Mouse (Mus musculus) liver, embryonic 11.5 days (tissue): ENCODE data around the gene Rbpj. TPM values are rescaled to one million over a fixed set of nuclear protein-coding genes. Genes with fewer than 3 reads are reported as not detected.

ENCODE experiments used
- ATAC-seq: fragments of 200-750 bp; cut with Nextera tagmentation; replicated peaks from 2 replicates; pipeline ENCODE4 v1.8.0; 2017; ENCODE audit warnings: moderate number of reproducible peaks, mild to moderate bottlenecking, moderate TSS enrichment, moderate library complexity; ENCODE audit not compliant: low FRiP score
- DNase-seq: peaks from one replicate; pipeline ENCODE4 v3.0.0-alpha.2; 2017; ENCODE audit warnings: low spot score
- H3K27ac ChIP-seq: fragments of 300-500 bp; sonication (generic); 2 replicates; pipeline ENCODE4 v1.5.1; 2014; ENCODE audit warnings: mild to moderate bottlenecking, low read depth, low read length, control low read depth
- H3K27me3 ChIP-seq: fragments of 300-500 bp; sonication (generic); replicated peaks from 2 replicates; pipeline ENCODE4 v1.6.1; 2014; ENCODE audit warnings: low read length, mixed read lengths; ENCODE audit not compliant: control insufficient read depth, insufficient read depth
- H3K36me3 ChIP-seq: fragments of 300-500 bp; sonication (generic); 2 replicates; pipeline ENCODE4 v1.6.1; 2014; ENCODE audit warnings: mild to moderate bottlenecking, low read length, moderate library complexity, mixed read lengths; ENCODE audit not compliant: control insufficient read depth, insufficient read depth
- H3K4me1 ChIP-seq: fragments of 300-500 bp; sonication (generic); replicated peaks from 2 replicates; pipeline ENCODE4 v1.6.1; 2014; ENCODE audit warnings: low read length, mixed read lengths; ENCODE audit not compliant: control insufficient read depth, insufficient read depth
- H3K4me2 ChIP-seq: fragments of 300-500 bp; sonication (generic); 2 replicates; pipeline ENCODE4 v1.6.1; 2014; ENCODE audit warnings: mild to moderate bottlenecking, control low read depth, moderate library complexity
- H3K4me3 ChIP-seq: fragments of 300-500 bp; sonication (generic); 2 replicates; pipeline ENCODE4 v1.5.1; 2014; ENCODE audit warnings: low read depth, low read length, control low read depth
- H3K9ac ChIP-seq: fragments of 300-500 bp; sonication (generic); 2 replicates; pipeline ENCODE4 v1.6.1; 2014; ENCODE audit warnings: low read depth, low read length, control low read depth
- H3K9me3 ChIP-seq: fragments of 300-500 bp; sonication (generic); 2 replicates; pipeline ENCODE4 v1.6.1; 2016; ENCODE audit warnings: low read length, inconsistent platforms, mixed read lengths; ENCODE audit not compliant: control insufficient read depth
- WGBS: fragments of 180-500 bp; shearing (Covaris S2); extraction: QIAGEN DNeasy Blood & Tissue Kit; methylation state at CpG from one replicate; pipeline ENCODE4 v1.1.7; 2014; 5-methylcytosine and 5-hydroxymethylcytosine counted together
- polyA plus RNA-seq: library from polyadenylated mRNA; unstranded; fragments of >200 nt; fragmentation: Nextera tagmentation; extraction: Ambion mirVana; gene quantifications from 2 replicates; pipeline ENCODE4 v1.2.1, GENCODE M21; 2014

Gene Rbpj
- polyA plus RNA-seq, 1 experiment from 2014 or later: 21.6 TPM

DNA sequence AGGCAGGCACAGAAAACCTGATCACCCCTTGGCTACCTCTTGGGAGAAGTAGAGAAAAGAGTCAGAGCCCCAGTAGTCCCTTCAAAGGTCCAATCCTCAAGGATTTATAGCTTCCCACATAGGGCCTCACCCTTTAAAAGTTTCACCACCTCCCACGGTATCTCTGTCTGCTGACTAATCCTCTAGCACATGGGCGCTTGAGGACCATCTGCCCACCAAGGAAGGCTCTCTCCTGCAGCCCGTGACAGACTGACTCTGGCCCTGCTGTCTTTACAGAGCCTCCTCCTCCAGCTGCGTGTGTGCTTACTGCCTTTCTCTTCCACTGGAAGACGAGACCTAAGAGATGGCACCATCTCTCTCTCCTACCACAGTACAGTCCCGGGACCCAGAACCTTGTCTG lies 213.7 kb downstream of the Rbpj start:
- H3K4me1 ChIP-seq: no peaks in the 10 kb centered on the region
- no peak for ATAC-seq

DNA sequence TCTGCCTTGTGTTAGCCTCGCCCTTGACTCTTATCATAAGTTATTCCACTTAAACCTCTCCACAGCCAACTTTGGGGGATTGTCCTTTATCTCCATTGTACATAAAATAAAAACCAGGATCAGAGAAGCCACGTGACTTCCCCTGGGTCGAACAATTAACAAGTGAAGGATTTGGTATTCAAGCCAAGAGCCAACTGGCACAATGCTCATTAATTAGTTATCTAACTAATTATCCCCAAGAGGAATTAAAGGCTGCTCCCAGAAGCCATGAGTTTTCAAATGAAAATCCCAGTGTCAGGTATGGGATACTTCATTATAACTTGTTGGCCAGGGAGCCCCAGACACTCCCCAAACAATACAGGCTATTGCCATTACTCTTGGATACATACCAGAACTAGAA lies 218.0 kb downstream of the Rbpj start:
- Histone ChIP-seq H3K27ac (no peak overlapping the region), H3K9me3 (no peaks in the 10 kb centered on the region), H3K4me2 (no peak overlapping the region), H3K4me3 (no peak overlapping the region), H3K36me3 (no peaks in the 10 kb centered on the region), H3K27me3 (no peaks in the 10 kb centered on the region), H3K4me1 (no peaks in the 10 kb centered on the region), H3K9ac (no peak overlapping the region)
- DNase-seq (no peak), ATAC-seq (no peak)
- 65% methylated on average over 3 of the region's 3 CpGs for WGBS

More for the DNA sequence above, 213.7 kb downstream of the Rbpj start:
- Histone ChIP-seq H3K27me3 (0 out of 2 replicates have a peak, but pooled peaks cover 7% of the 10 kb centered on the region), H3K4me3 (no peak overlapping the region), H3K9ac (no peak overlapping the region), H3K27ac (no peak overlapping the region), H3K9me3 (no peaks in the 10 kb centered on the region), H3K4me2 (no peak overlapping the region), H3K36me3 (no peaks in the 10 kb centered on the region)
- 56% methylated on average over 6 of the region's 6 CpGs for WGBS
- DNase-seq: no peak

DNA sequence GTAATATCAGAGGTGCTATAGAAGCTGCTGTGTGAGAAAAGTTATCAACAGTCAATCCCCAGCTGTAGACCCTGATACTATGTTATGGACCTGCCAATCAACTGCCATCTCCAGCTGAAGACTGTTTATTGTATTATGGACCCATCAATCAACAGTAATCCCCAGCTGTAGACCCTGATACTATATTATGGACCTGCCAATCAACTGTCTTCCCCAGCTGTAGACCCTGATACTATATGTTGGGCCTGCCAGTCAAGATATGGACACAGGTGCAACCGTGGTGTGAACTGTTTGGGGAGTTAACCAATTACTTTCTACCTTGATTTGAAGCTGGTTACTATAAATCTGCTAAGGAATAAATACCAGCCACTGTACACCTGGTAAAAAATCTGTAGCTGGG lies 218.5 kb downstream of the Rbpj start:
- Histone ChIP-seq H3K9me3 (no peaks in the 10 kb centered on the region), H3K9ac (no peak overlapping the region), H3K27me3 (no peaks in the 10 kb centered on the region), H3K4me2 (no peak overlapping the region), H3K36me3 (no peaks in the 10 kb centered on the region), H3K4me3 (no peak overlapping the region), H3K4me1 (no peaks in the 10 kb centered on the region), H3K27ac (no peak overlapping the region)
- no peak for ATAC-seq
- no peak for DNase-seq
- 89% methylated on average over 1 of the region's 1 CpGs for WGBS

GRCm38 (mm10) chr5:53685623-53686022 lies 219.7 kb downstream of the Rbpj start:
- no peaks in the 10 kb centered on the region for H3K9me3 ChIP-seq
- no peaks in the 10 kb centered on the region for H3K36me3 ChIP-seq
- no peak for DNase-seq
- no peak overlapping the region for H3K4me3 ChIP-seq
- H3K27me3 ChIP-seq: no peaks in the 10 kb centered on the region
- no peak overlapping the region for H3K4me2 ChIP-seq
- WGBS: 39% methylated on average over 4 of the region's 4 CpGs
- H3K27ac ChIP-seq: no peak overlapping the region
- ATAC-seq: 0 out of 2 replicates have a peak, but pooled peaks have one; percentile 43
- no peak overlapping the region for H3K9ac ChIP-seq
- no peaks in the 10 kb centered on the region for H3K4me1 ChIP-seq

- Histone ChIP-seq H3K27me3 (no peaks in the 10 kb centered on the region), H3K36me3 (no peaks in the 10 kb centered on the region), H3K27ac (no peak overlapping the region), H3K4me3 (no peak overlapping the region), H3K4me1 (no peaks in the 10 kb centered on the region), H3K9ac (no peak overlapping the region), H3K9me3 (no peaks in the 10 kb centered on the region), H3K4me2 (no peak overlapping the region)
- DNase-seq (no peak), ATAC-seq (no peak)
- WGBS: 70% methylated on average over 2 of the region's 2 CpGs
These were observed 220.4 kb downstream of the Rbpj start for GRCm38 (mm10) chr5:53686379-53686778.

- Histone ChIP-seq H3K9me3 (no peaks in the 10 kb centered on the region), H3K9ac (no peak overlapping the region), H3K36me3 (no peaks in the 10 kb centered on the region), H3K4me3 (no peak overlapping the region), H3K27ac (no peak overlapping the region), H3K4me2 (no peak overlapping the region), H3K27me3 (no peaks in the 10 kb centered on the region), H3K4me1 (no peaks in the 10 kb centered on the region)
- ATAC-seq (no peak), DNase-seq (no peak)
- 85% methylated on average over 7 of the region's 7 CpGs for WGBS
These were observed 222.4 kb downstream of the Rbpj start for GRCm38 (mm10) chr5:53688326-53688725.

GRCm38 (mm10) chr5:53691577-53691976 lies 225.6 kb downstream of the Rbpj start:
- no peak overlapping the region for H3K27ac ChIP-seq
- DNase-seq (no peak), ATAC-seq (no peak)
- H3K27me3 ChIP-seq: no peaks in the 10 kb centered on the region
- no peaks in the 10 kb centered on the region for H3K4me1 ChIP-seq
- H3K9me3 ChIP-seq: no peaks in the 10 kb centered on the region
- H3K4me2 ChIP-seq: no peak overlapping the region
- H3K4me3 ChIP-seq: no peak overlapping the region
- WGBS: 53% methylated on average over 3 of the region's 3 CpGs
- no peaks in the 10 kb centered on the region for H3K36me3 ChIP-seq
- no peak overlapping the region for H3K9ac ChIP-seq

- no peak overlapping the region for H3K9ac ChIP-seq
- WGBS: 74% methylated on average over 8 of the region's 8 CpGs
- no peak overlapping the region for H3K27ac ChIP-seq
- H3K27me3 ChIP-seq: no peaks in the 10 kb centered on the region
- no peak overlapping the region for H3K4me3 ChIP-seq
- H3K9me3 ChIP-seq: no peaks in the 10 kb centered on the region
- no peak for DNase-seq
- ATAC-seq: no peak
- no peaks in the 10 kb centered on the region for H3K4me1 ChIP-seq
- no peaks in the 10 kb centered on the region for H3K36me3 ChIP-seq
- no peak overlapping the region for H3K4me2 ChIP-seq
These were observed 226.1 kb downstream of the Rbpj start for GRCm38 (mm10) chr5:53692100-53692499.

GRCm38 (mm10) chr5:53692662-53693061 lies 226.7 kb downstream of the Rbpj start:
- ATAC-seq (no peak), DNase-seq (no peak)
- no peaks in the 10 kb centered on the region for H3K4me1 ChIP-seq
- H3K9ac ChIP-seq: no peak overlapping the region
- H3K36me3 ChIP-seq: no peaks in the 10 kb centered on the region
- H3K4me2 ChIP-seq: no peak overlapping the region
- H3K4me3 ChIP-seq: no peak overlapping the region
- H3K27ac ChIP-seq: no peak overlapping the region
- no peaks in the 10 kb centered on the region for H3K9me3 ChIP-seq
- H3K27me3 ChIP-seq: no peaks in the 10 kb centered on the region
- 92% methylated on average over 1 of the region's 1 CpGs for WGBS
